Mouse (Mus musculus): ENCODE data around the gene Tbck.

DNA sequence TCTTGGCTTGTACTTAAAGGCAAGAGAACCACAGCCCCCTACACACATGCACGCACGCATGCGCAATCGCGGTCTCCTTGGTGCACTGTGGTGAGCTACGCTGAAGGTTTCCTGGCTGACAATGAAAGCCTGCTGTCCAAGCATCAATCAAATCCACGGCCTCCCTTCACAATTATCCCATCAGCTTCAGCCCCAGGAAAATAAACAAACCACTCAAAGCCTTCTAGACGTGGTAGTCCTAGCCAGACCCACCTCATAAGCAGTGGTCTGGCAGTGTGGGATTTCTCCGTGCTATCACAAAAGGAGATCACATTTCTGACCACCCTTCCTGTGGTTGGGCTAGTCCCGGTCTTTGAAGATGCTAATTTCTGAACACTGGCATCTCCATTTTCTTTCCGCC lies 174.9 kb downstream of the Tbck start:
- TF ChIP-seq CTCF (IDR thresholded peaks at IDR 0.05) (no peak), EP300 (IDR thresholded peaks at IDR 0.05) (no peak)
